Mouse (Mus musculus): ENCODE measurements at regions not wholly inside any gene's neighbourhood (a gene's known extent, or its start where the extent isn't known, plus 50 kb on each side); places are given as distances from the start of the nearest gene placed in this dataset.

GRCm38 (mm10) chr2:170291841-170292655 lies 135.6 kb downstream of the Bcas1 start:
- no peak for TF ChIP-seq GATA1 (IDR thresholded peaks at IDR 0.05; ENCODE audit: borderline replicate concordance, low read length)
- TF ChIP-seq FLI1 (IDR thresholded peaks at IDR 0.05; ENCODE audit: low read length) = no peak
